Mouse (Mus musculus) mouse embryonic stem cell (cell line): Measurements from ENCODE around the gene Terb2.

Experiments
- in situ Hi-C, 2 experiments: fragments of 300-500 bp; cut with MboI; formaldehyde crosslinking; loops; 1 replicate in 1 of 2; 3 replicates in 1 of 2; pipeline ENCODE4 v1.14.3; 2019 to 2020; ENCODE audit warnings: low sequenced_read_pairs in 2 of 2, low pct_unique_long_range_greater_than_20kb in 1 of 2, mixed read lengths in 1 of 2; ENCODE audit not compliant: unreplicated experiment in 1 of 2

The Terb2 gene

GRCm38 (mm10) chr2:122186106-122186505 lies at the start of gene Terb2, which contains the start of gene Patl2:
TSS of gene Terb2 (plus strand) at chr2:122186272.
TSS of gene Patl2 (minus strand) at chr2:122186189.
- in situ Hi-C loops = no loop called here

- in situ Hi-C loops = no loop called here
Observed at GRCm38 (mm10) chr2:122137839-122138465, 48.1 kb upstream of the Terb2 start.

- in situ Hi-C loops = no loop called here
Observed at GRCm38 (mm10) chr2:122140815-122141214, 45.3 kb upstream of the Terb2 start.

- in situ Hi-C loops = no loop called here
Observed at GRCm38 (mm10) chr2:122141332-122141967, 44.6 kb upstream of the Terb2 start.

- in situ Hi-C loops = no loop called here
Observed at GRCm38 (mm10) chr2:122143111-122143510, 43.0 kb upstream of the Terb2 start.

- in situ Hi-C loops = no loop called here
Observed at GRCm38 (mm10) chr2:122145756-122146155, 40.3 kb upstream of the Terb2 start.

GRCm38 (mm10) chr2:122146687-122147086 lies 39.4 kb upstream of the Terb2 start:
- in situ Hi-C loops = no loop called here

- in situ Hi-C loops = no loop called here
Observed at GRCm38 (mm10) chr2:122147508-122148241, 38.4 kb upstream of the Terb2 start, which contains the start of gene B2m. TSS of gene B2m (plus strand) at chr2:122147686.

- in situ Hi-C loops = no loop called here
Observed at GRCm38 (mm10) chr2:122148242-122148917, 37.7 kb upstream of the Terb2 start.

GRCm38 (mm10) chr2:122149316-122149715 lies 36.8 kb upstream of the Terb2 start:
- in situ Hi-C loops = no loop called here

- in situ Hi-C loops = no loop called here
Observed at GRCm38 (mm10) chr2:122149716-122150115, 36.4 kb upstream of the Terb2 start.

GRCm38 (mm10) chr2:122151221-122151620 lies 34.9 kb upstream of the Terb2 start:
- in situ Hi-C loops = no loop called here

- in situ Hi-C loops = no loop called here
Observed at GRCm38 (mm10) chr2:122152850-122153249, 33.2 kb upstream of the Terb2 start.

GRCm38 (mm10) chr2:122153681-122154365 lies 32.2 kb upstream of the Terb2 start:
- in situ Hi-C loops = no loop called here

GRCm38 (mm10) chr2:122154479-122154878 lies 31.6 kb upstream of the Terb2 start:
- in situ Hi-C loops = no loop called here

GRCm38 (mm10) chr2:122155292-122155691 lies 30.8 kb upstream of the Terb2 start:
- in situ Hi-C loops = no loop called here

- in situ Hi-C loops = no loop called here
Observed at GRCm38 (mm10) chr2:122156051-122156700, 29.9 kb upstream of the Terb2 start.

GRCm38 (mm10) chr2:122157561-122157960 lies 28.5 kb upstream of the Terb2 start:
- in situ Hi-C loops = no loop called here
